Mouse (Mus musculus) liver, postnatal 0 days (tissue): ENCODE measurements around the gene Zbtb20.

Experiments
- CTCF ChIP-seq: sonication (generic); IDR thresholded peaks from 2 replicates; pipeline ENCODE4 v1.5.1; 2016; ENCODE audit warnings: antibody characterized with exemption, low read depth
- EP300 ChIP-seq: IDR thresholded peaks from 2 replicates; pipeline ENCODE4 v1.6.1; 2016; ENCODE audit warnings: antibody characterized with exemption, low read depth, mild to moderate bottlenecking

- TF ChIP-seq CTCF = no peak
- TF ChIP-seq EP300 = no peak
These were observed 460.1 kb downstream of the Zbtb20 start for GRCm38 (mm10) chr16:43335824-43336215.
